Mouse (Mus musculus): Measurements from ENCODE around the gene Zfp853. TPM values are rescaled to one million over a fixed set of nuclear protein-coding genes. Genes with fewer than 3 reads are reported as not detected.

The Zfp853 gene
- polyA plus RNA-seq (2012; rRNA removed), result 2.0 TPM in 2 replicates

- WGBS, result 2% methylated on average over 38 of the region's 38 CpGs
- TF ChIP-seq POLR2A (IDR thresholded peaks at IDR 0.05; ENCODE audit: borderline replicate concordance, insufficient read depth, low read length) (no peak), CTCF (IDR thresholded peaks at IDR 0.05; ENCODE audit: borderline replicate concordance, insufficient read depth, low read depth, low read length) (no peak)
- no peak within 1 kb of the TSS for H3K4me3 ChIP-seq (replicated peaks; ENCODE audit: insufficient read depth, low read depth, low read length)
- DNase-seq, result no peak
- H3K27ac ChIP-seq (ENCODE audit: insufficient read depth, low read length), result no peak within 1 kb of the TSS
- H3K4me1 ChIP-seq (ENCODE audit: control insufficient read depth, insufficient read depth, low read length), result no peaks in the 10 kb centered on the region
- H3K27me3 ChIP-seq (ENCODE audit: control insufficient read depth, insufficient read depth, low read length), result peaks cover 2% of the 10 kb centered on the region; the same call in 1 of the 2 replicates
These were observed at the start of gene Zfp853 for GRCm38 (mm10) chr5:143293404-143293803. Gene Zfp853, minus strand, starts transcription at chr5:143293623.

DNA sequence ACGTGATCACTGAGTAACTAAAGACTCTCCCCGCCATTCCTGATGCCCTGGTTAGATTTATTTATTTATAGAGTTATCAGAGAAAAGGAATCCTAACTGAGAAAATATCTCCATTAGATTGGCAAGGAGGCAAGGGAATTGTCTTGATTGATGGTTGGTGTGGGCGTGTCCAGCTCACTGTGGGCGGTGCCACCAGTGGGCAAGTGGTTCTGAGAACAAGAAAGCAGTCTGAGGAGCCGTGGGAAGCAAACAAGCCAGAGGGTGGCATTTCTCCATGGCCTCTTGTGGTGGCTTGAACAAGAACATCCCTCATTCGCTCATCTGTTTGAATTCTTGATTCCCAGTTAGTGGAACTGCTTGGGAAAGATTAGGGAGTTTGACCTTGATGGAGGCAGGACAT, 46.2 kb upstream of the Zfp853 start:
- Histone ChIP-seq H3K4me3 (replicated peaks; ENCODE audit: insufficient read depth, low read depth, low read length) (no peak overlapping the region), H3K27me3 (ENCODE audit: control insufficient read depth, insufficient read depth, low read length) (no peaks in the 10 kb centered on the region), H3K4me1 (ENCODE audit: control insufficient read depth, insufficient read depth, low read length) (no peaks in the 10 kb centered on the region), H3K27ac (ENCODE audit: insufficient read depth, low read length) (no peak overlapping the region)
- no peak for DNase-seq
- TF ChIP-seq CTCF (IDR thresholded peaks at IDR 0.05; ENCODE audit: borderline replicate concordance, insufficient read depth, low read depth, low read length), result no peak
- no peak for TF ChIP-seq POLR2A (IDR thresholded peaks at IDR 0.05; ENCODE audit: borderline replicate concordance, insufficient read depth, low read length)
- WGBS, result 46% methylated on average over 6 of the region's 6 CpGs

DNA sequence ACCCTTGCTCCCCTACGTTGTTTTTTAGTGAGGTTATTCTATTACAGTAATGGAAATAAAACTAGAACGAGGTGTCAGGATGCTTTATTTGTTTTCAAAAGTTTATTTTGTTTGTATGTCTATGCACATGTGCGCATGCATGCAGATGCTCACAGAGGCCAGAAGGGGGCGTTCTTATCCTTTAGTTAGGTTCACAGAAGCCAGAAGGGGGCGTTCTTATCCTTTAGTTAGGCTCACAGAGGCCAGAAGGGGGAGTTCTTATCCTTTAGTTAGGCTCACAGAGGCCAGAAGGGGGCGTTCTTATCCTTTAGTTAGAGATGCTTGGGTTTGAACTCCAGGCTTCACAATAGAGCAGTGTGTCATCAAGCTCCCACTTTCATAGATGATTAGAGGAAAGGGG, 43.1 kb upstream of the Zfp853 start:
- no peak for DNase-seq
- H3K27me3 ChIP-seq (ENCODE audit: control insufficient read depth, insufficient read depth, low read length), result no peaks in the 10 kb centered on the region
- H3K27ac ChIP-seq (ENCODE audit: insufficient read depth, low read length), result no peak overlapping the region
- no peak overlapping the region for H3K4me3 ChIP-seq (replicated peaks; ENCODE audit: insufficient read depth, low read depth, low read length)
- TF ChIP-seq POLR2A (IDR thresholded peaks at IDR 0.05; ENCODE audit: borderline replicate concordance, insufficient read depth, low read length) (no peak), CTCF (IDR thresholded peaks at IDR 0.05; ENCODE audit: borderline replicate concordance, insufficient read depth, low read depth, low read length) (no peak)
- 66% methylated on average over 6 of the region's 6 CpGs for WGBS
- H3K4me1 ChIP-seq (ENCODE audit: control insufficient read depth, insufficient read depth, low read length), result no peaks in the 10 kb centered on the region

- WGBS, result 67% methylated on average over 7 of the region's 7 CpGs
- Histone ChIP-seq H3K4me3 (replicated peaks; ENCODE audit: insufficient read depth, low read depth, low read length) (no peak overlapping the region), H3K27ac (ENCODE audit: insufficient read depth, low read length) (no peak overlapping the region), H3K4me1 (ENCODE audit: control insufficient read depth, insufficient read depth, low read length) (no peaks in the 10 kb centered on the region), H3K27me3 (ENCODE audit: control insufficient read depth, insufficient read depth, low read length) (no peaks in the 10 kb centered on the region)
- TF ChIP-seq POLR2A (IDR thresholded peaks at IDR 0.05; ENCODE audit: borderline replicate concordance, insufficient read depth, low read length) (no peak), CTCF (IDR thresholded peaks at IDR 0.05; ENCODE audit: borderline replicate concordance, insufficient read depth, low read depth, low read length) (no peak)
- DNase-seq, result no peak
These were observed 41.7 kb upstream of the Zfp853 start for GRCm38 (mm10) chr5:143335089-143335460.

- no peak for DNase-seq
- H3K27ac ChIP-seq (ENCODE audit: insufficient read depth, low read length), result no peak overlapping the region
- H3K4me1 ChIP-seq (ENCODE audit: control insufficient read depth, insufficient read depth, low read length), result no peaks in the 10 kb centered on the region
- 54% methylated on average over 14 of the region's 14 CpGs for WGBS
- no peaks in the 10 kb centered on the region for H3K27me3 ChIP-seq (ENCODE audit: control insufficient read depth, insufficient read depth, low read length)
- no peak for TF ChIP-seq POLR2A (IDR thresholded peaks at IDR 0.05; ENCODE audit: borderline replicate concordance, insufficient read depth, low read length)
- TF ChIP-seq CTCF (IDR thresholded peaks at IDR 0.05; ENCODE audit: borderline replicate concordance, insufficient read depth, low read depth, low read length), result no peak
- no peak overlapping the region for H3K4me3 ChIP-seq (replicated peaks; ENCODE audit: insufficient read depth, low read depth, low read length)
These were observed 41.1 kb upstream of the Zfp853 start for GRCm38 (mm10) chr5:143334418-143335088.

GRCm38 (mm10) chr5:143333872-143334271, 40.4 kb upstream of the Zfp853 start:
- peak; percentile 77 for TF ChIP-seq CTCF (IDR thresholded peaks at IDR 0.05; ENCODE audit: borderline replicate concordance, insufficient read depth, low read depth, low read length)
- TF ChIP-seq POLR2A (IDR thresholded peaks at IDR 0.05; ENCODE audit: borderline replicate concordance, insufficient read depth, low read length), result no peak
- Histone ChIP-seq H3K27ac (ENCODE audit: insufficient read depth, low read length) (no peak overlapping the region), H3K27me3 (ENCODE audit: control insufficient read depth, insufficient read depth, low read length) (no peaks in the 10 kb centered on the region), H3K4me3 (replicated peaks; ENCODE audit: insufficient read depth, low read depth, low read length) (no peak overlapping the region), H3K4me1 (ENCODE audit: control insufficient read depth, insufficient read depth, low read length) (no peaks in the 10 kb centered on the region)
- peak; percentile 66 to 77 for DNase-seq
- WGBS, result 1% methylated on average over 5 of the region's 5 CpGs

- Histone ChIP-seq H3K4me1 (ENCODE audit: control insufficient read depth, insufficient read depth, low read length) (no peaks in the 10 kb centered on the region), H3K4me3 (replicated peaks; ENCODE audit: insufficient read depth, low read depth, low read length) (peak within 1 kb of the TSS; percentile 71), H3K27ac (ENCODE audit: insufficient read depth, low read length) (no peak within 1 kb of the TSS; the same call in 1 of the 2 replicates), H3K27me3 (ENCODE audit: control insufficient read depth, insufficient read depth, low read length) (no peaks in the 10 kb centered on the region)
- DNase-seq, result peak; percentile 91 to 94
- under 1% methylated on average over 57 of the region's 57 CpGs for WGBS
- TF ChIP-seq POLR2A (IDR thresholded peaks at IDR 0.05; ENCODE audit: borderline replicate concordance, insufficient read depth, low read length) (peak; percentile 66; the same call in 1 of the 2 replicates), CTCF (IDR thresholded peaks at IDR 0.05; ENCODE audit: borderline replicate concordance, insufficient read depth, low read depth, low read length) (no peak)
These were observed 35.5 kb upstream of the Zfp853 start, which contains the start of gene Zdhhc4 for GRCm38 (mm10) chr5:143328690-143329495. Gene Zdhhc4, minus strand, starts transcription at chr5:143329256.

DNA sequence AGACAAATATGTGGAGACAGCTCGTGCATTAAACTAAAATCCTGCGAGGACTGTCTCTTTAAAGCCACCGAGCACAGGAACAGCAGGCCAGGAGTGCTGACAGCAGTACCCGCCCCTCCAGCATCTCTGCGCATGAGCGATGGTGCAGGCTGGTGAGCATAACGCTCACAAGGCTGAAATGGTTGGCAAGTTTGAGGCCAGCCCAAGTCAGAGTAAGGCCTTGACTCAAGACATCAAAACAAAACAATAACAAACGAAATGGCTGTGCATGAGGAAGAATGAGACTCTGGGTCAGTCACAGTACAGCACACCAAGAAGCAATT, 23.8 kb upstream of the Zfp853 start:
- DNase-seq, result no peak
- Histone ChIP-seq H3K27ac (ENCODE audit: insufficient read depth, low read length) (no peak overlapping the region), H3K27me3 (ENCODE audit: control insufficient read depth, insufficient read depth, low read length) (no peaks in the 10 kb centered on the region), H3K4me1 (ENCODE audit: control insufficient read depth, insufficient read depth, low read length) (peaks cover 8% of the 10 kb centered on the region), H3K4me3 (replicated peaks; ENCODE audit: insufficient read depth, low read depth, low read length) (no peak overlapping the region)
- no peak for TF ChIP-seq POLR2A (IDR thresholded peaks at IDR 0.05; ENCODE audit: borderline replicate concordance, insufficient read depth, low read length)
- no peak for TF ChIP-seq CTCF (IDR thresholded peaks at IDR 0.05; ENCODE audit: borderline replicate concordance, insufficient read depth, low read depth, low read length)
- 69% methylated on average over 8 of the region's 8 CpGs for WGBS
